Mouse (Mus musculus) cortical plate, adult 2 months (tissue): ENCODE data around the gene Kcnk1.

Experiments
- CTCF ChIP-seq: fragments of 200-500 bp; IDR thresholded peaks from 2 replicates; pipeline ENCODE4 v1.5.1; 2011; ENCODE audit warnings: mild to moderate bottlenecking, control low read depth, low read length; ENCODE audit not compliant: insufficient read depth; ENCODE audit errors: extremely low read depth
- POLR2A ChIP-seq: fragments of 200-500 bp; IDR thresholded peaks from 2 replicates; pipeline ENCODE4 v1.6.1; 2011; ENCODE audit warnings: mild to moderate bottlenecking, low read length, control low read depth; ENCODE audit not compliant: insufficient read depth; ENCODE audit errors: extremely low read depth

DNA sequence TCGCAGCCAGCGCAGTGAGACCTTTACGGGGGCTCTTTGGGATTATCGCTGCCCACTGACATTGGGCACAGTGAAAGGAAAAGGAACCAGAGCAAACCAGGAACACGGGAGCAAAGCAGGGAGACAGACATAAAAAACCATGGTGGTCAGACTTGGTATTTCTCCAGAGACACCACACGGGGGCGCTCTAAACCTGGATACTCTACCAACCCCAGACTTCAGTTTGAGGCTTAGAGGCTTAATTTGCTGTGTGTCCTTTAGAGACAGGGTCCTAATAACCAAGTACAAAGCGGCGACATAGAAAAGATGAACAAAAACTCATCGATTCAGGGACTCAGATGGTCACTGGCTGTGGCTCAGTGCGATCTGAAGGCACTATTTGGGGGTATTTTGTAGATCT is 39.3 kb upstream of the Kcnk1 start:
- no peak for TF ChIP-seq POLR2A
- TF ChIP-seq CTCF = peak; percentile 69
